Mouse (Mus musculus): ENCODE data around the gene Arid1b.

The Arid1b gene

DNA sequence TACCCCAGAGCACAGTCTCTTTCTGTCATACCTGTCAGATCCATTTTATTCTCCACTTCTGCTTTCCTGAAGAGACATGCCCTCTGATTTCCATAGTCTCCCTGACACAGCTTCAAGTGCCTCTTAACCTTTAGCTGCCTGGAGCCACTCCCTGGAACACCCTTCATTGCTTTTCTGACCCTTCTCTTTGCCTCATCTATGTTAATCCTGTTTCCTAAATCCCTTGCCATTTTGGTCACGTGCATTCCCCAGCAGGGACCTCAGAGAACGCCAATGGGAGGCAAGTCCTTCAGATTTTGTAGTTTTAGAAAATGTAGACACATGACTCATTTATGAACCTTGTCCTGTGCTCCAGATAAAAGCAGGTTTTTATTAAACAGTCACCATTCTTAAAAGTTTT is 168.4 kb downstream of the Arid1b start:
- DNase-seq (ENCODE audit: low read depth) = no peak

DNA sequence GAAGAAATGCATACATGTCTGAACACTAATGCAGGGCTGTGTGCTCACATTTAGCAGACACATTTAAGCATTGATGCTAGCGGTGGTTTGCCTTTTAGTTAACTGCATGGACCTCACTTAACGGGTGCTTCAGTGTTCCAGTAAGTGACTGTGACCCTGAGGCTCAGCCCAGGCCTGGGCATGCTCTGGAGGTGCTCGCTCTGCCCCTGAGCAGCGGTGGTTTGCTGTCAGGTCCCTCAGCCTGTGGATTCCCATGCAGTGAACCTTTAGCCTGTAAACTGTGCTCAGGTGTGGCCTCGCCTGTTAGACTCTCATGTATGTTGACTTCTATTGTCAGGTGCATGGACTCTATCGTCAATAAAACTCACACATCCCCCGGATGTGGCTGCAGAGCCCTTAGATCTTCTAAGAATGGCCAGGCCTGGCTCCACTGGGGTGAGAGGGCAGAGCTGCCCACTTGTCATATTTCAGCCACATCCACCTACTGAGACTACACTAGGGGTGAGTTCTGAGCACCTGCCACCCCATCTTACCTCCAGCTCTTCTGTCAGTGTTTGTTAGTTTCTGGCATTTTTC is 169.2 kb downstream of the Arid1b start:
- DNase-seq (ENCODE audit: low read depth) = no peak

DNA sequence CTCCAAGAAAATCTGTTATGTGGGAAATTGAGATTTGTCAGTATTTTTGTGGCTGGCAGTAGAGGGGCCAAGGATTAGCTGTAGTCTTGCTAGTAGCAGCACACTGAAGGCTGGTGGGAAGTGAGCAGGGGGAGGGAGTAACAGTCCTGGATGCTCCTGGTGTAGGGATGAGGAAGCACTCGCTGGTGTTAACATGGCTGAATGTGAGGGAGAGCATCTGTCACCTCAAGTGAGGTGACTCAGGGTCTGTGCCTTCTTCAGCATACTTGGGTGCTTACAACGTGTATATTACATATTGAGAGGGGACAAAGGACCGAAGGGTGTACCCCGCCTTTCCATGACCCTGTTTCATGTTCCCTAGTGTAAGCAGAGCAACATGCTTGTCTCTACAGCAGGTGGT is 170.7 kb downstream of the Arid1b start:
- no peak for DNase-seq (ENCODE audit: low read depth)

DNA sequence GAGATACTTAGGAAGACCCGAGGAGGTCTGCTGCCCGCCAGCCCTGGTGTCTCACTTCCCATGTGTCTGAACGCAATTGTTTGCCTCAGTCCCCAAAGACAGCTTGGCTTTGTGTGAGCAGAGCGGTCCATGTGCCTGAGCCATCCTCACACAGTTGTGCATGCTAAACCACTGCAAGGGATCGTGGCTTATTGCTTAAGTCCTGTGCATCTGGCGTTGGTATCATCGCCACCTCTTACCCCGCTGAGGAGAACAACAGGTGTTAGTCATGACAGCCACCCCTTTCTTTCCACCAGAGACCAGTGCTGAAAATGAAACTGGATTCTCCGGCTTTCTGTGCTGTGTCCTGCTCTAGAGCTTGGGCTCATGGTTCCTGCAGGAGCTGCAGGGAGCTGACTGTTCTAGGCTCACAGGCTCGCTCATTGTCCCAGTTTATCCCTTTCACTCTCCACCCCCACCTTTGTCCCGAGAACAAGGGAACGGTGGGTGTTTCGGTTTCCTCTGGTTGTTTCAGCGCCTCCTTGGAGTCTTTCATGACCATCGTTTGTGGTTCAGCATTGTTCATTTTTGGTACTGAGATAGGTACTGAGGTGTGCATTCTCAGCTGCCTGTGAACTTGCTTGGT is 171.2 kb downstream of the Arid1b start:
- DNase-seq (ENCODE audit: low read depth) = no peak

DNA sequence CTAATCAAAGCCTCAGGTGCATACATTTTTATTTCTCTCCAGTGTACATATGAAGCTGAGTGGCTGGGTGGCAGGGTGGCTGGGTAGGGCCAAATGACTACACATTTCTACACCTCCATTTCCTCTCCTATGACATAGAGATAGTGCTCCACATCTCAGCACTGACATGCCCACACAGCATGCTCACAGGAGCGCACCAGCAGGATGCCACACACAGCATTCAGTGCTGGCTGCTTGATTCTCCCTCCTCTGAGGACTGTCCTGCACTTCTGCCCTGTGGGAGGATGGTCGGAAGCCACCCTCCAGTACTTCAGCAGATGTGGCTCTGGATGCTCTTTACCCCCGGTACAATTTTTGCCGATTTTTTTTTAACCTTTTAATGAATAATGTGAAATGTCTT is 172.0 kb downstream of the Arid1b start:
- no peak for DNase-seq (ENCODE audit: low read depth)

DNA sequence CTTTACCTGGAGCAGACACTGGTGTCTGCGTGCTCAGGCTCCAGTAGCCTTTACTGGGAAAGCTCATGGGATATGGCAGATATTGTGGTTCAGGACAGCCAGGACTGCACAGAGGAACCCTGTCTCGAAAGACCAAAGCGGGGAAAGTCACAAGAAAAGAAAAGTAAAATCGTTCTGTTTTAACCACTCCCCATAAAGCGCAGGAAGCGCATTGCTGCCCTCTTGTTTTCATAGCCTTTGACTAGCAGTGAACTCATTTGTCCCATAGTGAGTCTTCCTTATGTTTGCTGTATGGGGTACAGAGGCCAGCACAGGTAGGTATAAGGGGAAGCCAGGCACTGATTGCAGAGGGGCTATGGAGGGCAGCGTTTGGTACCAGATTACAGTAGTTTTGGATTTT is 173.9 kb downstream of the Arid1b start:
- no peak for DNase-seq (ENCODE audit: low read depth)

DNA sequence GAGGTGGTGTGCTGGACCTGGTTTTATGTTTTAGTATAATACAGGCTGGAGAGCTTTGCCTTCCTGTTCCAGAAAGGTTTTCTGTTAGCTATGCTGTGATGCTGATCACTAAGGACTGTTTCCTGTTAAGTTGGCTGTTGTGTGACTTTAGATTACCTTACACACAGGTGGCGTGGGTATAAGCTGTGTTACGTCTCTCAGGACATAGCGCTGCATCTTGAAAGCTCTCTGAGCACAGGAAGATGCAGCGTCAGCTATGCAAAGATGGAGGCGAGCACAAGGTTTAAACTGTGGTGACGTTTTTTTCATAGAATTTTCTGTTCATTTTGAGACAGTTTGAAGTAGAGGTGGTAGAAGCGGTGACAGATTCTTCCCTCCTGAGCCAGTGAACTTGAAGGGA is 174.5 kb downstream of the Arid1b start:
- no peak for DNase-seq (ENCODE audit: low read depth)

DNA sequence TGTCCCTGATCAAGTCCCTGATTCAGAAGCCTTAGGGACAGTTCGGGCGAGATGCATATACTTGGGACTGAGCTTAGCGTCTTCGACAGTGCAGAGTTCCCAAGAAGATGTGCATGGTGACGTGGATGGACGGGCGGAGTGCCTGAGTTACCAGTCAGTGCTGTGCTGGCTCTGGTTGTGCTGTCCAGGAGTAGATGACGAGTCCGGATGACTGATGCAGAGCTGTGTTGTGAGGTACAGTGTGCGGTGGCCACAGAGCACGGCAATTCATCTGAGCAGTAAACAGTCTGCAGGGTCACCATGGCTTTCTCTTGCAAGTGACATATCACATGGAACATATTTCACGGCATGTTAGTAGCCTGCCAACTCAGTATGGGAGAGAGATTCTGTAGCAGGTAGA is 176.2 kb downstream of the Arid1b start:
- DNase-seq (ENCODE audit: low read depth) = no peak

DNA sequence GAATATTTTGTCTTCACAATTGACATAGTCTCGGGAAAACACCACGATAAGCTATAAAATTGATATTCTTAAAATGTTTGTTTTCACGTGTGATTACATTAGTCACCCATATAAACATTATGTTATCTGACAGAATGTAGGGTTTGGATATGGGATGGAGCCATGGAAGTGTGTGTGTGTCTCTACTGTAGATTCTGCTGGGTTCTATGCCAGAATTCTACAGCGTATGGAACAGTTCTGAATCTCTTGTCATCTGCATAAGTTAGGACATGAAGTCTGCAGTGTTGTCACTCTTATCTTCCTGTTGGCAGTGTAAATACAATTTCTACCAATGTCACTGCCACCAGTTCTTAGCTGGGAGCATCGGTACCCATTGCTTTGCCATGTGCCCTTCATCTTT is 177.3 kb downstream of the Arid1b start:
- DNase-seq (ENCODE audit: low read depth) = no peak

DNA sequence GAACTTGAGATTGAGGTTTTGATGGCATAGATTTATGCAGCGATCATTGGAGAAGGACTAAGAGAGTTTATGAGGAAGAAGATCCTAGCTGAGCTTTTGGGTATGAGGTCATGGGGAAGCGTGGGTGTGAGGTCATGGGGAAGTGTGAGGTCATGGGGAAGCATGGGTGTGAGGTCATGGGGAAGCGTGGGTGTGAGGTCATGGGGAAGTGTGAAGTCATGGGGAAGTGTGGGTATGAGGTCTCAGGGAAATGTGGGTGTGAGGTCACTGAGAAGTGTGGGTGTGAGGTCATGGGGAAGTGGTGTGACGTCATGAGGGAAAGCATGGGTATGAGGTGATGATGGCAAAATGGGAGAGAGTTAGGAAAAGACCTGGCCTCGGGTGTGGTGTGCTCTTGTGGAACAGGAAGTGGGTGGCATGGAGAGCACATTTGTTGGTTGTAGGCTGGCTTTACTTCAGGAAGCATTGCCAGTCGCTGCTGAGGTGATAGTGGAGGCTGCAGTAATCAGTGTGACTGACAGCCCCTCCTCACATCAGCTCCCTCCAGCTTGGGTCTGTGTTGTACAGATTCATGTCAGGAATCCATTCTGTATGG is 180.4 kb downstream of the Arid1b start:
- DNase-seq (ENCODE audit: low read depth) = no peak

DNA sequence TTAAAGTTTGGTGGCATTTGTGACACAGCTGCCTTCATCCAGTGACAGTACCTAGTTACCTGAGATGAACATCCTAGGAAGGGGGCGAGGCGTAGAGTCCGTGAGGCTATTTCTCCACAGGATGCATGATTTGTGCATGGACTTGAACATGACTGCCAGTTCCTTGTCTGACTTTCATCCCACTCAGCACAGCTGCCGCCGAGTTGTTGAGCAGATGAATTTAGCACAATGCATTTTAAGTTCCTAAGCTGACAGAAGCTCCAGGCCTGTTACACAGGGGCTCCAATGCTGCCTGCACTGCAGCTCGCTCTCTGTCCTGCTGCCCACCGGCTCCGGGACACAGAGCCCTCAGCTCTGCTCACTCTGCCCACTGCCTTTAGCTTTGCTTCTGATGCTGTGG is 181.4 kb downstream of the Arid1b start:
- no peak for DNase-seq (ENCODE audit: low read depth)

DNA sequence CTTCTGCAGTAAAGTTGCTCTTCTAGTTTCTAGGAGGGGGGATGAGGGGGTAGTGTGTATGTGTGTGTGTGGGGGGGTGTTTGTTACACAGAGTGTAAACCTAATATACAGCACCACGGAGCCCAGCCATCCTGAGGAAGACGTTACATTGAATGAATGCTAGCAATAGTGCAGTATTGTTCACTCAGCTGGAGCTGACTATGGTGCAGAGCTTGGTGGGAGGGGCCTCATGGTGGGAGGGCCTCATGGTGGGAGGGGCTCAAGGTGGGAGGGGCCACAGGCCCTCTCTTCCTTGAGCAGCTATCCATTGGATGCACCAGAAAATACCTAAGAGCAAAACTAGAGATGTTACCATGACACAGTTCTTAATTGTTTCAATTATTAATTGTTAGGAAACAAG is 182.2 kb downstream of the Arid1b start:
- DNase-seq (ENCODE audit: low read depth) = no peak

DNA sequence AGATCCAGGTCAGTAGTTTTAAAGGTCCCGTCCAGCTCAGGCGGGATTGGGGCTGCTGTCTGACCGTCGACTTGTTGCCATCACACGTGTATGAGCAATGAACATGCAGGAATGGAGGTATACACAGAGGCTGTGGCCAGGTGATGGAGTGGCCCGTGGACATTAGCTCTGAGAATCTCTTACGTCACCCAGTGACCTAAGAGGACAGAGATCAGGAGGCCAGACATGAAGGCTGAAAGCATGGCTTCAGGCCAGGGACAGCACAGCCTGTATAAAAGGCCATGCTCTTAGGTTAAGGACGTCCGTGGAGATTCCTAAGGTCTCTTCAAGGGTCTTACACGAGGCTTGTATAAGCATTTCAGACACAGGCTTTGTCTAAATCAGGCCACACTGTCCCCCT is 184.4 kb downstream of the Arid1b start:
- no peak for DNase-seq (ENCODE audit: low read depth)

DNA sequence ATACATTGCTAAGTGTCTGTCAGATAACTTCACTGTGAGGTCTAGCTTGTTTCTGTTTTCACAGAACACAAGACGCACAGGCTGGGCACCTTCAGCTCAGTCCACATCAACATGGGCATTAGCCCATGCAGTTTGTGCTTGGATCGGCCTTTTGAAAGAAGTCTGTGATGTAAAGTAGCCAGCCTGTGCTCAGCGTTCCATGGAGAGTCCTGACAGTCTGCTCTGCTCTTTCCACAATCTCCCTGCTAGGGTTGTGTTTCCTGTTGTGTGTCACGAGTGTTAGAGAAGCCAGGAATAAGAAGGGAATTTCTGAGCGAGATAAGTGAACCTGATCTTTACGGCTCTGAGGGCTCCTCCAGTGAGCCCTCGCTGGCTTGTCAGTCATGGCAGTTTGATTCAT is 184.9 kb downstream of the Arid1b start:
- no peak for DNase-seq (ENCODE audit: low read depth)

DNA sequence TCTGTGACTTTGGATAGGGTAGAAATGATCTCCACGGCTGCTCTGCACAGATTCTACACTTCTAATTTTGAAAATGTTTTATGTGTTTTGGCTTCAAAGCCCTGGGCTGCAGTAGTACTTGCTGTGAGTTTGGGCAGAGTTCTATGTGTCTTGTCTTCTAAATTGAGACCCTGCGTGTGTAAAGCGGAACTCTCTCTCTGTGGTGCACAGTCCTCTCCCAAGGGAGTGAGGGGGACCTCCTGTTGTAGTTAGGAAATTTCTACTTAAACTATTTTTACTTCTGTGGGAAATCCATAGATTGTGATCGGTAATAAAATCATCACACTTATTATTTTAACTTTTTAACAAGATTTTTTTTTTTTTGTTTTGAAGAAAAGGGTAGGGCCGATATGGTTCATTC is 185.3 kb downstream of the Arid1b start:
- no peak for DNase-seq (ENCODE audit: low read depth)

DNA sequence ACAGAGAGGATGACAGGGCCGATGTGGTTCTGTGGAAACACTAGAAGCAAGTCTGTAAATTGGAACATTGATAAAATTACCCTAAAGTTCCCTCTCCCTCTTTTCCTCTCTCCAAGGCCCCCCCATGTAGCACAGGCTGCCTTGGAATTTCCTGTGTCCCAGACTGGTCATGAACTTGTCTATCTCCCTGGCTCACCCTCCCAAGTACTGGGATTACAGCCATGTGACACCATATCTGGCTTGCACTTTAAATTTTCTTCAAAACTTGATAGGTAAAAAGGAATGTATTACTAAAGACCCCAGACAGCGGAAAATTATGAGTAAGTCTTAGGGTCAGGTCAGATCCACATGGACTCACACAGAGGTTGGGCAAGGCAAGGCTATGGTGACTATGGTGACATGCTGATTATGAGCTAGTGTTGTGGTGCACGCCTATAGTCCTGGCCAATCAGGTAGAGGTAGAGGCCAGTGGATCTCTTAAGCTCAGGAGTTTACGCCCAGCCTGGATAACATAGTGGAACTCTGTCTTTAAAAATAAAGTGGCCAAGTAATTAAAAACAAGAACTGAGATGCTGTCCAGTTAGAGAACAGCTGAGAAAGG is 185.9 kb downstream of the Arid1b start:
- no peak for DNase-seq (ENCODE audit: low read depth)

DNA sequence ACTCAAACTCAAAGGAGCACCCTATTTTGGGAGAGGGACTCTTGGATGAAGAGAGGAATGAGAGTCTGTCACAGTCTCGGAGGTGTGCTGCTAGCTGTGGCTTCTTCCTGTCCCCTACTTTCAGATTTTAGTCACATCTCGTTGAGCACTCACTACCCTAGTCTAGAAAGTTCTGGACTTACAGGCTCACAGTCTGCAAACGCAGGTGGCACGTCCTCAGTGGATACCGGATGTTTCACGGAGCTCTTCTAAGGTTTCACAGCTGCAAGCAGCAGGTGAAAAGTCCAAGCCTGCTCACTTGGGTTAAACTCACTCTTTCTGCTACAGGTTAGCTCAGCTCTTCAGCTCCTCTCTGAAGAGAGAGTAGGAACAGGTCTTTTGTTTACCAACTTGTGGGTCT is 186.8 kb downstream of the Arid1b start:
- no peak for DNase-seq (ENCODE audit: low read depth)

DNA sequence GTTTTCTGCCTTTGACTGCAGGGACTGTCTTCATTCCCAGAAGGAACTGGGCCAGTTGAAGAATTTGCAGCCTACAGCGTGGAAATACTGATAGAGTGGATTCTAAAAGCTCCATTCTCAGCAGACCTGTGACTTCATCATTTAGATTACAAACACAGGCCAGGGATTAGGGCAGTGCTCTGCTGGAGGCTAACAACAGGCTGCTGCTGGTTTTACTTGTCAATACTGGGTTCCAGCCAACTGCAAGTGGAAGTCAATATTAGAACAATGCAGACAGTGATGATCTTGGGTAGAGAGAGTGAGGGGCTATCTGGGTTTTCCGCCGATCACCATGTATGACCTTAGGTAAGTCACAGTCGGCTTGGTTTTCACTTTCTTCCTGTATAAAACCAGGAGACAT is 188.4 kb downstream of the Arid1b start:
- DNase-seq (ENCODE audit: low read depth) = no peak

DNA sequence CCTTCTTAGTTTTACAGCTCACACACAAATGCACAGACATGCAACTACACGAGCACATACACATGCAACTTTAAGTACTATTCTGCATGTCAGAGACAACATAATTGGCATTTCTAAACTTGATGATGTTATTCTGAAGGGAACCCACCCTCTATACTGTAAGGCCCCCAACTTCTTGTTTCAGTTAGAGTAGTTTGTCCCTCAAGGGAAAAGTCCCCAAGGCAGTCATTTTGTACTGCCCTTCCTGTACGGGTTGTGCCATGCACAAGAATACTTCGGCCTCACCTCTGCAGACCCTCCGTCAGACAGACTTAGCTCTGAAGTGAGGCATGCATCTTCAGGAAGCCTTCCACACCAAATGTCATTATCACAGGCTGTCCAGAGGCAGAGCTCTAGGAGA is 191.4 kb downstream of the Arid1b start:
- no peak for DNase-seq (ENCODE audit: low read depth)

DNA sequence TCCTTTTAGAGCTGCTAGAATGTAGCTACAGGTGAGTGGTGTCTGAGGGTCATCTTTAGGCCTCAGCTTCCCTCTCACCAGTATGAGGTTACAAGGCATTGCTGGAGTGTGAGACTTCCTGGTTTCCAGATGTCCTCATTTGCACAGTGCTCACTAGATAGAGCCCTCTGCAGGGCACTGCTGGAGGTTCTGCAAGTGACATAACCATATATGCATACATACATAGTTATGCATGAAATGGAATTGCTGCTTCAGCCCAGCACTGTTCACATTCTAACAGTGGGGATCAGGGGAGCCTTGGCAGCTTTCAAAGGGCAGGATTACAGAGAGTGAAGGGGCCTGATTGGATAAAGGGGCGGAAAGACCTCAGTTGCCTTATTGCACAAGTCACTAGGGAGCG is 193.4 kb downstream of the Arid1b start:
- no peak for DNase-seq (ENCODE audit: low read depth)

DNA sequence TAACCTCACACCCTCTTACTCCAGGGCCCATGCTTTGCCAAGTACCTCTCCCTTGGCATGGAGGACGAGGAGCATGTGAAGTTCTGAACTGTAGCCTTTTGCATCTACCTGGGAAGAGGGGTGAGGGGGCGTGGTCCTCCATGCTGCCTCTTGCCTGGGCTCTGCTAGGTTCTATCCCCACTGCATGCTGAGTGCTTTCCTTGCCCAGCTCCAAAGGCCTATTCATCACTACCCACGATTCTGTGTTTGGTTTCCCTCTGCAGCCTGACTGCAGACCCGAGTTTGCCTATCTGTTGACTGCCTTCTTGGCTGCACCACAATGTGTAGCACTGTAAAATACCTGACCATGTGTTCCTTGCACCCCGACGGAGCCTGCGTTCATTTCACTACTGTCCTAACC is 194.3 kb downstream of the Arid1b start:
- no peak for DNase-seq (ENCODE audit: low read depth)

DNA sequence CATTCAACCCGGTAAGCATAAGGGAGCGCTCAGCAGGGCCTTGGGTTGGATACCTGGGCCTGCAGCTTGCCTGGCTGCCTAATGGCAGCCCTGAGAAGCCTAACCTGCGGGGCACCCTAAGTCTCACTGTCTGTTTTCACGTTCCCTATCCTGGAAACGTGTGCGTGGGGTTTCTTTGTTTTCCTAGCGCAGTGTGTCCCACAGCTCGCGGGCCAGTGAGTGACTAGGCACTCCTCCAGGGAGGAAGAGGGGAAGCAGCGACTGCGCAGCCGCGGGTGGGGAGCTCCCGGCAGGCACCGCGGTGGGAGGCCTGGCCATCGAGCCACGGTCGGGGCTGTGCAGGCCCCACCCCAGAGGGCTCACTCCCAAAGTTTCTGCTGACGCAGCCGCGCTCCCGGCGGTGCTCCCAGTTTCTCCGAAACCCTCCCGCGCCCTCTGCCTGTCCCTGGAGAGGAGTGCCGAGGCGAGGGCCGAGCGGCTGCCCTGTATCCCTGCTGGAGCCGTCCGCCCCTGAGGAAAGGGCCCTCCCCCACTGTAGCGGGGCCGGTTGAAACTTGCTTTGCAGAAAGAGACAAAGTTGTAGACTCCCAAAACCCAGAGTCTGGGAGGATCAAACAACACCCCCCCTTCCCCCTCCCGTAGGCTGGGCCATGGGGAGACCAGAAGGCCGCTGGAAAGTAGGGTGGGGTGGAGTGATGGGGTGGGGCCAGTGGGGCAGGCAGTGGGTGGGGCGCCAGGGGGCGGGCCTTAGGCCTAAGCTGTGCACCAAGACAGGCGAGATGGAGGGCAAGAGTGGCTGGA is 195.6 kb downstream of the Arid1b start:
- DNase-seq (ENCODE audit: low read depth) = peak; percentile 67

DNA sequence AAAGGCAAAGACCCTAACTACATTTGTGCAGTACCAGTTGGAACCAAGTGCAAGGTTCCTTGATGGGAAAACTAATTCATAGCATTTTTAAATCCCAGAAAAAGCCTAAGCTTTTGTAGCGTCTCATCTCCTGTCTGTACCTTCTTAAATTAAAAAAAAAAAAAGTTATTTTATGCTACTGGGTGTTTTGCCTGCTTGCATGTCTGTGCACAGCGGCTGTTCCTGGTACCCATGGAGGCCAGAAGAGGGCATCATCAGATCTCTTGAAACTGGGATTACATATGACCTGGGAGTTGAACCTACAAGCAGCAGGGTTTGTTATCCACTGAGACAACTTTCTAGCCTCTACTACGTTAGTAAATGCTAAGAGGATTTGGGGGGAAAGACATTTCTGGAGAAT is 196.2 kb downstream of the Arid1b start:
- DNase-seq (ENCODE audit: low read depth) = no peak
